Mouse (Mus musculus) neural tube, embryonic 11.5 days (tissue): ENCODE data around the gene Mindy4b-ps. TPM values are rescaled to one million over a fixed set of nuclear protein-coding genes. Genes with fewer than 3 reads are reported as not detected.
"Not testable (repeated sequence)": the region's sequence is repeated elsewhere in the genome, so short reads cannot be mapped to it uniquely, and the experiment has no call there.

ENCODE experiments used
- ATAC-seq: fragments of 200-750 bp; cut with Nextera tagmentation; 2 replicates; pipeline ENCODE4 v1.8.0; 2017; ENCODE audit warnings: moderate number of reproducible peaks, mild to moderate bottlenecking, moderate TSS enrichment, moderate library complexity; ENCODE audit not compliant: insufficient read depth, low FRiP score, low TSS enrichment
- DNase-seq: peaks from one replicate; pipeline ENCODE4 v3.0.0-alpha.2; 2015; ENCODE audit warnings: low spot score
- H3K27ac ChIP-seq: fragments of 300-500 bp; sonication (generic); 2 replicates; pipeline ENCODE4 v1.5.1; 2014; ENCODE audit warnings: low read depth, mild to moderate bottlenecking, low read length
- H3K27me3 ChIP-seq: fragments of 300-500 bp; sonication (generic); 2 replicates; pipeline ENCODE4 v1.6.1; 2014; ENCODE audit warnings: mild to moderate bottlenecking, low read length, mixed read lengths; ENCODE audit not compliant: control insufficient read depth, insufficient read depth
- H3K36me3 ChIP-seq: fragments of 300-500 bp; sonication (generic); 2 replicates; pipeline ENCODE4 v1.6.1; 2014; ENCODE audit warnings: mild to moderate bottlenecking, low read length, moderate library complexity, mixed read lengths; ENCODE audit not compliant: control insufficient read depth, insufficient read depth
- H3K4me1 ChIP-seq: fragments of 300-500 bp; sonication (generic); 2 replicates; pipeline ENCODE4 v1.6.1; 2014; ENCODE audit warnings: low read length, mixed read lengths; ENCODE audit not compliant: control insufficient read depth, insufficient read depth
- H3K4me2 ChIP-seq: fragments of 300-500 bp; sonication (generic); 2 replicates; pipeline ENCODE4 v1.6.1; 2014; ENCODE audit warnings: low read depth, mild to moderate bottlenecking, moderate library complexity
- H3K4me3 ChIP-seq: fragments of 300-500 bp; sonication (generic); 2 replicates; pipeline ENCODE4 v1.5.1; 2014; ENCODE audit warnings: low read depth, low read length
- H3K9ac ChIP-seq: fragments of 300-500 bp; sonication (generic); 2 replicates; pipeline ENCODE4 v1.6.1; 2014; ENCODE audit warnings: mild to moderate bottlenecking, low read length
- H3K9me3 ChIP-seq: fragments of 300-500 bp; sonication (generic); 2 replicates; pipeline ENCODE4 v1.6.1; 2016; ENCODE audit warnings: low read length; ENCODE audit not compliant: control insufficient read depth
- WGBS: fragments of 180-500 bp; shearing (Covaris S2); extraction: QIAGEN DNeasy Blood & Tissue Kit; methylation state at CpG from one replicate; pipeline ENCODE4 v1.1.7; 2014; 5-methylcytosine and 5-hydroxymethylcytosine counted together
- polyA plus RNA-seq: library from polyadenylated mRNA; unstranded; fragments of >200 nt; fragmentation: Nextera tagmentation; extraction: Ambion mirVana; gene quantifications from 2 replicates; pipeline ENCODE4 v1.2.1, GENCODE M21; 2014

Mindy4b-ps gene
- not detected in 2 replicates for polyA plus RNA-seq

- Histone ChIP-seq H3K36me3 (no peaks in the 10 kb centered on the region), H3K4me2 (no peak within 1 kb of the TSS), H3K4me1 (no peaks in the 10 kb centered on the region), H3K27ac (no peak within 1 kb of the TSS), H3K27me3 (no peaks in the 10 kb centered on the region), H3K9ac (no peak within 1 kb of the TSS), H3K4me3 (no peak within 1 kb of the TSS), H3K9me3 (no peaks in the 10 kb centered on the region)
- no peak for DNase-seq
- ATAC-seq: no peak
- 77% methylated on average over 4 of the region's 4 CpGs for WGBS
Measured at GRCm38 (mm10) chr3:58822211-58822610, at the start of gene Mindy4b-ps. Gene Mindy4b-ps (minus strand): TSS chr3:58822311.

- H3K4me1 ChIP-seq, H3K36me3 ChIP-seq, H3K4me3 ChIP-seq, H3K9me3 ChIP-seq, H3K9ac ChIP-seq, ATAC-seq, H3K27me3 ChIP-seq, H3K4me2 ChIP-seq, DNase-seq, H3K27ac ChIP-seq: not testable (repeated sequence)
- 72% methylated on average over 2 of the region's 2 CpGs for WGBS
Measured at GRCm38 (mm10) chr3:58871882-58872281, 49.8 kb upstream of the Mindy4b-ps start.

- H3K4me2 ChIP-seq: no peak overlapping the region
- no peaks in the 10 kb centered on the region for H3K9me3 ChIP-seq
- H3K4me1 ChIP-seq: no peaks in the 10 kb centered on the region
- H3K27me3 ChIP-seq: no peaks in the 10 kb centered on the region
- ATAC-seq (no peak), DNase-seq (no peak)
- no peak overlapping the region for H3K9ac ChIP-seq
- H3K4me3 ChIP-seq: no peak overlapping the region
- no peaks in the 10 kb centered on the region for H3K36me3 ChIP-seq
- no peak overlapping the region for H3K27ac ChIP-seq
- WGBS: 64% methylated on average over 7 of the region's 7 CpGs
Measured at GRCm38 (mm10) chr3:58865690-58866089, 43.6 kb upstream of the Mindy4b-ps start.

GRCm38 (mm10) chr3:58862976-58863375, 40.9 kb upstream of the Mindy4b-ps start:
- DNase-seq: no peak
- Histone ChIP-seq H3K27me3 (no peaks in the 10 kb centered on the region), H3K27ac (no peak overlapping the region), H3K4me1 (no peaks in the 10 kb centered on the region), H3K9me3 (no peaks in the 10 kb centered on the region), H3K9ac (no peak overlapping the region), H3K4me3 (no peak overlapping the region), H3K36me3 (no peaks in the 10 kb centered on the region), H3K4me2 (no peak overlapping the region)
- ATAC-seq: no peak
- WGBS: 80% methylated on average over 2 of the region's 2 CpGs

- peak; percentile 27 for DNase-seq
- WGBS: 69% methylated on average over 1 of the region's 1 CpGs
- ATAC-seq: no peak
Measured at GRCm38 (mm10) chr3:58843415-58843814, 21.3 kb upstream of the Mindy4b-ps start.

GRCm38 (mm10) chr3:58833442-58834160, 11.5 kb upstream of the Mindy4b-ps start:
- H3K27me3 ChIP-seq: no peaks in the 10 kb centered on the region
- H3K9me3 ChIP-seq: no peaks in the 10 kb centered on the region
- 87% methylated on average over 5 of the region's 5 CpGs for WGBS
- no peak overlapping the region for H3K27ac ChIP-seq
- no peaks in the 10 kb centered on the region for H3K4me1 ChIP-seq
- no peaks in the 10 kb centered on the region for H3K36me3 ChIP-seq
- H3K4me3 ChIP-seq: no peak overlapping the region
- DNase-seq (no peak), ATAC-seq (no peak)
- H3K9ac ChIP-seq: no peak overlapping the region
- H3K4me2 ChIP-seq: no peak overlapping the region

More at GRCm38 (mm10) chr3:58843415-58843814, 21.3 kb upstream of the Mindy4b-ps start:
- no peak overlapping the region for H3K9ac ChIP-seq
- H3K4me2 ChIP-seq: no peak overlapping the region
- no peak overlapping the region for H3K4me3 ChIP-seq
- no peaks in the 10 kb centered on the region for H3K4me1 ChIP-seq
- no peaks in the 10 kb centered on the region for H3K36me3 ChIP-seq
- H3K9me3 ChIP-seq: no peaks in the 10 kb centered on the region
- no peak overlapping the region for H3K27ac ChIP-seq
- no peaks in the 10 kb centered on the region for H3K27me3 ChIP-seq

- Histone ChIP-seq H3K27ac (no peak overlapping the region), H3K9me3 (no peaks in the 10 kb centered on the region), H3K36me3 (no peaks in the 10 kb centered on the region), H3K9ac (no peak overlapping the region), H3K4me2 (no peak overlapping the region), H3K4me1 (no peaks in the 10 kb centered on the region), H3K27me3 (no peaks in the 10 kb centered on the region), H3K4me3 (no peak overlapping the region)
- ATAC-seq (no peak), DNase-seq (no peak)
- WGBS: 79% methylated on average over 2 of the region's 2 CpGs
Measured at GRCm38 (mm10) chr3:58832888-58833287, 10.8 kb upstream of the Mindy4b-ps start.

- Histone ChIP-seq H3K9ac (no peak overlapping the region), H3K4me3 (no peak overlapping the region), H3K9me3 (no peaks in the 10 kb centered on the region), H3K36me3 (no peaks in the 10 kb centered on the region), H3K27ac (no peak overlapping the region), H3K4me1 (no peaks in the 10 kb centered on the region), H3K27me3 (no peaks in the 10 kb centered on the region), H3K4me2 (no peak overlapping the region)
- WGBS: 87% methylated on average over 5 of the region's 5 CpGs
- ATAC-seq (no peak), DNase-seq (no peak)
Measured at GRCm38 (mm10) chr3:58831586-58831985, 9.5 kb upstream of the Mindy4b-ps start.

GRCm38 (mm10) chr3:58829926-58830325, 7.8 kb upstream of the Mindy4b-ps start:
- DNase-seq (no peak), ATAC-seq (no peak)
- H3K27me3 ChIP-seq: no peaks in the 10 kb centered on the region
- no peaks in the 10 kb centered on the region for H3K9me3 ChIP-seq
- H3K4me1 ChIP-seq: no peaks in the 10 kb centered on the region
- no peak overlapping the region for H3K4me3 ChIP-seq
- no peak overlapping the region for H3K27ac ChIP-seq
- 91% methylated on average over 1 of the region's 1 CpGs for WGBS
- no peaks in the 10 kb centered on the region for H3K36me3 ChIP-seq
- no peak overlapping the region for H3K4me2 ChIP-seq
- H3K9ac ChIP-seq: no peak overlapping the region
